In the genomic region with DNA sequence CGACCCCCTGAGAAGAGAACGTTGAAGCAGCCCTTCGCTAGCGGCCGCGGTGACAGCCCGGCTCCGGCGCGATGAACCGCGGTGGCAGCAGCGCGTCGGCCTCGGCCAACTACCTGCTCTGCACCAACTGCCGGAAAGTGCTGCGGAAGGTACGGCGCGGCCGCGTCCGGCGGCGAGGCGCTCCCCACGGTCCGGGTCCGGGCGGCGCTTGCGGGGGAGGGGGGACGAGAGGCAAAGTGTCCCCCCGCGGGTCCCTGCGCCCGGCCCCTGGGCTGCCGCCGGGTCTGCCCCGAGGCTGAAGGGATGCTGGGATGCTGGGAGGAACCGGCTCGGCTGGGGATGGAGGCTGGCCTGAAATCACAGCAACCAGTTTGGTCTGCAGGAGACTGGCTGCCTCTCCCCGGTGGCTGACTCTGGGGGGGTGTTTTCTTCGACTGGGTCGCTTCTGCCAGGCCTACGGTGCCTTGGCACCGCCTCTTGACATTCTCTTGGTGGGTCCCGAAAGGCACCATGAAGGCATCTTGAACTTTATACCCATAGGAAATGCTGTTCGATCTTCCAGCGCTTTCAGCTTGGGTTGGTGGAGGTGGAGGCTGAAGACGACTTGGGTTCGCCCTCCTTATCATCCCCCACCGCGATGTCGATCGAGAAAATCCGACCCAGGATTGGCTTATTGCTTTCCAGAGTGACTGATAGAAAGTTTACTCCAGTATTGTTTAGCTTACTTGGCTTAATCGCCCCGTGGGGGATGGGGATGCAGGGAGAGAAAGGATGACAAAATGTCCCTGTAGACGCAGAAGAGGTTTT, we compare ENCODE assay signal across 8 mouse cellular contexts. TPM values are rescaled to one million over a fixed set of nuclear protein-coding genes. Genes with fewer than 3 reads are reported as not detected.
DNase-seq lines count a peak whose midpoint lies in the region; ATAC-seq lines count a peak whose summit lies in the region.

No protein-coding gene starts in this region.

- peaks cover 2% of the 10 kb centered on the region; the same call in 1 of the 2 replicates for H3K4me1 ChIP-seq in forebrain, embryonic 11.5 days (replicated peaks; ENCODE audit: control insufficient read depth, insufficient read depth, low read length)

- ATAC-seq in forebrain, embryonic 11.5 days (replicated peaks; ENCODE audit: low FRiP score): peak; percentile 65

- H3K4me3 ChIP-seq in forebrain, embryonic 11.5 days (ENCODE audit: low read depth, low read length): peak overlapping the region; percentile 85

- H3K27ac ChIP-seq in forebrain, embryonic 11.5 days (ENCODE audit: low read depth, low read length): peak overlapping the region; percentile 82

- DNase-seq in embryo, embryonic 10 days (ENCODE audit: low spot score): peak; percentile 54
- DNase-seq in embryo, embryonic 9.5 days (ENCODE audit: extremely low spot score): no peak
- DNase-seq in adrenal gland, postnatal 36 days: peak; percentile 48 to 63
- DNase-seq in forebrain, embryonic 11.5 days (ENCODE audit: low spot score): peak; percentile 88
- peak; percentile 67 for DNase-seq in heart, postnatal 4 days
- DNase-seq in layer of hippocampus, postnatal 10 days (ENCODE audit: low spot score in 2 of 2): peak; percentile 64 to 76
- peak; percentile 41 for DNase-seq in lung, postnatal 36 days
- peak; percentile 44 for DNase-seq in right cerebral cortex, postnatal 4 days

- no peaks in the 10 kb centered on the region for H3K36me3 ChIP-seq in forebrain, embryonic 11.5 days (ENCODE audit: control insufficient read depth, insufficient read depth, low read length)

- peak overlapping the region; percentile 87 for H3K9ac ChIP-seq in forebrain, embryonic 11.5 days (ENCODE audit: low read length)

- no peaks in the 10 kb centered on the region for H3K27me3 ChIP-seq in forebrain, embryonic 11.5 days (ENCODE audit: control insufficient read depth, insufficient read depth, low read length)

- H3K4me2 ChIP-seq in forebrain, embryonic 11.5 days (ENCODE audit: low read depth, low read length, severe bottlenecking): peak overlapping the region; percentile 69

- WGBS in forebrain, embryonic 11.5 days: under 1% methylated on average over 53 of the region's 61 CpGs

- H3K9me3 ChIP-seq in forebrain, embryonic 11.5 days (ENCODE audit: control insufficient read depth, low read length): no peaks in the 10 kb centered on the region

RNA-seq across cellular contexts. Expression of gene Sesn3, which starts 1.8 kb away (rescaled TPM):
- total RNA-seq in adrenal gland, postnatal 36 days (2021): 10 to 100 TPM; 63.1 to 66.2 TPM
- polyA plus RNA-seq in forebrain, embryonic 11.5 days (2014; fragmentation: Nextera tagmentation; extraction: Ambion mirVana): 22.9 and 26.6 TPM in 2 replicates
- 10 to 100 TPM; 24.8 to 28.6 TPM for total RNA-seq in heart, postnatal 4 days (2021)
- total RNA-seq in layer of hippocampus, postnatal 10 days (2021): 10 to 100 TPM; 58.2 to 61.1 TPM
